Mouse (Mus musculus) adrenal gland, adult 8-10 months (tissue): ENCODE data around the gene Il1a. TPM values are rescaled to one million over a fixed set of nuclear protein-coding genes. Genes with fewer than 3 reads are reported as not detected.
A peak's percentile ranks its signal among the peaks of the same experiment; 100 is the strongest.

Source experiments
- DNase-seq: peaks from one replicate; pipeline ENCODE4 v3.0.0; 2022
- total RNA-seq, 4 experiments: library from RNA; stranded (reverse); gene quantifications; 2 replicates each; pipeline ENCODE4 v1.2.4; 2022

Gene Il1a
- total RNA-seq, 4 experiments from 2014 or later: not detected

- no peak for DNase-seq
These were observed 48.5 kb downstream of the Il1a start for GRCm38 (mm10) chr2:129261151-129261794.

GRCm38 (mm10) chr2:129260646-129261045 is 49.1 kb downstream of the Il1a start:
- no peak for DNase-seq

DNA sequence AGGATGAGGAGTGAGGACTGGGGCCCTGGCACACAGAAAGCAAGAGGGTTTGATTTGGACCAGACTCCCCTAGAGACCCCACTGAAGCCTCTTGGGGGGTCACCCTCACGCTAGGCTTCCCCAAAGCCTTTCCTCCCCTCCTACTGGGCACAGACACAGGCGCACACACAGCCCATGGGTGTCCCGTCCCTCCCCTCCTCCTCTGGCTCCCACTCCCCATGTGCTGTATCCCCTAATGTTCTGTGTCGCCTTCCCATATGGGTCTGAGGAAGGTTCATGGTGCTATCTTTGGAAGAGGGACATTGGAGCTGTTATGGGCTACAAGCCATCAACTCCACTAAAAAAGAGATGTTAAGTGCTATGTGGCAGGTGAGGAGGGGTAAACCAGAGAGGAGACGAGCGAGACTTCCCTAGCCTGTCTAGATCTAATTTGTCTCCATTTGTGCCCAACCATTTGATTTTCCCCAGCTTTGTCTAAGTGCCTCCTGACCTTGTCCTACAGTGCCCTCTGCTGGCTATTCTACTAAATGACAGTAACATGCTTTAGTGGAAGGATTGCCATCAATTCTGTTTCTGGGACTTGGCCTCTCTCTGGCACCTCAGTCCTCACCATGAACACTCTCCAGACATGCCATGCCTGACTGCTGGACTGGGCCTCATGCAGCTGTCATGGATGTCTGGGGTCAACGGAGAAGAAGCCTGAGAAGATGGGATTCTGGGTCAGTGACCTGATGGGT is 51.1 kb downstream of the Il1a start:
- peak; percentile 11 for DNase-seq

DNA sequence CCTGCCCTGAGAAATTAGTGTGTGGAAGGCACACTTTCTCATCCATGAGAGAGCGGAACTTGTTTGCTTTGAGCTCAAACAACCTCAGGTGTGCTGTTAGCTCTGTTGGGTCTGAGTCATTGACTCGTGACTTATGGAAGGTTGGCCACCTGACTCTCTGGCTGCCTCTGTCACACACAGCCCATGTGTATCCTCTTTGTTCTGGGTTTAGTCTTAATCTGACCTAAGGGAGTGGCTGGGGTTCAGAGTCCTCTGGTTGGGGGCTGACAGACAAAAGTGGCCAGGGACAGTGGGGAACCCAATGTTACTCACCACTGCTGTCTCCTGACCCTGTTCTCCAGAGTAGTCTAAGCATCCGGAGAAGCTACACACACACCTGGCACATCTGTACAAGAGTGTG is 51.7 kb downstream of the Il1a start:
- no peak for DNase-seq

- no peak for DNase-seq
These were observed 53.8 kb downstream of the Il1a start for GRCm38 (mm10) chr2:129256006-129256405.

DNA sequence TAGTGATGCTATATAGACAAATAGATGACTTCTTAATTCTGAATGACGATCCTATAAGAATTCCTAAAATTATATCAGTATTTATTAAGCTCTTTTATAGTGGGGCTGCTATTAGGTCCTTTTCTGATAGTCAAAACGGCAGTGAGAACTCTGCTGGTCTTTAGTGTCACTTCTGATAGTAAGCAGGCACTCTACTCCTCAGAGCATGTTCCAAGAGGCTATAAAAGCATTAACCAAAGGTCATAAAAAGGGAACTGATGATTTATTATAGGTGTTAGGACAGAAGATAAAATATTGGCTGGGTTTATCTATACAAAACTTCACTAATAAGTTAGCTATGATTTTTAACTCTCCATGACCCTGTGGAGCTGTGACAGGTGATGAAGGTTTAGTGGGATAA is 55.7 kb downstream of the Il1a start:
- DNase-seq: no peak

DNA sequence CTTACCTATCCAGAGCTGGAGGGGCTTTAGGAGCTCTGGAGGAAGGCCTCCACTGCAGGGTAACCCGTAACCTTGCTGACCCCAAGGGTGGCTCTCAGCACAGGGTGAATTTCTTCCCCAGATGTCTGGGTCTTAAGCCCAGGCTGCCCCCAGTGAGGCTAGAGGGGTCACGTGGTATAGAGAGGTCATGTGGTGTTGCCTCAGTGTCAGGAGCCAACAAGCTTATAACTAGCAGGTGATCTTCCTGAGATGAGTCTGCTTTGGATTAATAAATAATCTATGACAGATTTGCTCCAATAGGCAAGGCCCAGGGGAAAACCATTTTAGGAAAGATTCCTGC is 56.2 kb downstream of the Il1a start:
- DNase-seq: no peak

DNA sequence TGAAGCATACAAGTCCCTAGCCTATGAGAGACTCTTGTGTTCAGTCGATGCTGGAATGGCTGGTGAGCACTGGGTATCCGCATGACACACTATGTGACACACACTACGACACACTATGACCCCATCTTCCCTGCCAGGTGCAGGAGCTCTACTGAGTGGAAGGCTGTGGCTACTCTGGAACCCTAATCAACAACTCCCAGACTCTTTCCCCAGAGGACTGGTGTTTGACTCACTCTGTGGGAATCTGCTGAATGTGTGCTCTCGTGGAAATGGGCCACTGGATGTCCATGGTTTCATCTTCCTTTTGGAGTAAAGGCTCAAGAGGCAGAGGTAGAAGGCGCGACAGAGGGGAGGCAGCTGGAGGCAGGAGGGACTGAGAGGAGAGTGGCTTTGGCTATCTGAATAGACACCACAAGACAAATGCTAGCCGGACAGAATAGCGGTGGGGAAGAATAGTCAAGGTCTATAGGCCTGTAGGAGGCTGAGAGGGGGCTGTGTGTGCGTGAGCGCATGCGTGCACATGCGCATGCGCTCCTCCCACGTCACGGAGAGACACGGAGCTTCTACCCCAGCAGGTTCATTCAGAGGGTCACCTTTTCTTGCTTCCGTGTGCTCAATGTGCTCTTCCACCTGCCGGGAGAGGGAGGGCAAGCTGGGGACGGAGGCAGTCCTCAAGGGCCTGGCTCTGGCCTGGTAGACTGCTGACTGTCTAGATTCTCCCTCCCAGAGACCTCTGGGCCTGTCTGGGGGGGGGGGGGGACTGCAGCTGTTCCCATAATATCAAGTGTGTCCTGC is 56.7 kb downstream of the Il1a start:
- no peak for DNase-seq

Other genes starting within 250 kb of the Il1a start
- gene Ttl, start 244.0 kb downstream of the Il1a start, total RNA-seq: 10 to 100 TPM; 10.6 to 14.2 (median 12.1) TPM
- 10 to 100 TPM; 17.6 to 23.3 (median 20.6) TPM for gene Polr1b, start 209.0 kb downstream of the Il1a start, total RNA-seq
- 10 to 100 TPM; 23.5 to 27.8 (median 24.9) TPM for gene Chchd5, start 180.3 kb downstream of the Il1a start, total RNA-seq
- 10 to 100 TPM; 14.9 to 27.6 (median 22.8) TPM for gene Slc20a1, start 111.2 kb downstream of the Il1a start, total RNA-seq
- 1 to 10 TPM in 3 of 4 experiments, under 1 TPM in 1; 0.64 to 1.5 (median 1.3) TPM for gene Ckap2l, start 12.8 kb downstream of the Il1a start, total RNA-seq
- gene Il1b, start 61.2 kb upstream of the Il1a start, total RNA-seq: 1 to 10 TPM in 3 of 4 experiments, under 1 TPM in 1; 0.87 to 2.7 (median 1.8) TPM
- not detected for gene F830045P16Rik, start 226.6 kb upstream of the Il1a start, total RNA-seq